Mouse (Mus musculus): ENCODE measurements around the gene Slc9a8.

DNA sequence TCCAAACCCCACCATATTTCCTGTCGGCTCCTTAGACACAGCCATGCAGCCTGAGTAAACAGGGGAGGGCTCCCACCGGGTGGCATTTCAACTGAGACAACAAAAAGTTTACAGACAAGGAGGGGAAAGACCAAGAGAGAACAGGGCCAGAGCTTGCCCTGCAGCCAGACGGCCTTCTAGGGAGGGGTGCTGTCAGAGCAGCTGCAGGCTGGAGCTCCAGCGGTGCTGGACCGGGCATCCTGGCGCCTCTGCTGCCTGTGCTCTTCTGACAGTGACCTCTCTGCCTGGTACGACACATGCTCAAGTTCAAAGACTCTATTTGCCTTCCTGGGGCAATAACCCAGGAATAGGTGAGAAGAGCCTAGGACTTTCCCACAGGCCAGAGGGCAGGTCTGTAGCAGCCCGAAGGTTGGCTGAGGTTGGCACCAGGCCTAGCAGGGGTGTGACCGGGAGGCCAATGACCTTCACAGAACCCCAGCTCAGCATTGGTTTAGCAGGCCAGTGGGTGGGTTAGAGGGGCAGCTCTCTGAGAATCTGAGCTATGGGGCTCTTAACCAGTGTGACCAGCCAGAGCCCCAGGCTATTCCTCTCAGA, 5.4 kb upstream of the Slc9a8 start:
- TF ChIP-seq POLR2A (IDR thresholded peaks at IDR 0.05; ENCODE audit: control insufficient read depth, extremely low read depth, insufficient read depth, low read length, poor library complexity) (no peak), CTCF (IDR thresholded peaks at IDR 0.05; ENCODE audit: borderline replicate concordance, control insufficient read depth, extremely low read depth, insufficient read depth, low read length, poor library complexity) (no peak)
